Mouse (Mus musculus): ENCODE measurements at regions not wholly inside any gene's neighbourhood (a gene's known extent, or its start where the extent isn't known, plus 50 kb on each side); places are given as distances from the start of the nearest gene placed in this dataset.

GRCm38 (mm10) chr5:15874065-15874464 lies 60.4 kb upstream of the Cacna2d1 start:
- TF ChIP-seq POLR2A (IDR thresholded peaks at IDR 0.05; ENCODE audit: insufficient read depth, low read depth, low read length) (no peak), EP300 (IDR thresholded peaks at IDR 0.05; ENCODE audit: insufficient read depth, low read depth, low read length) (no peak), CTCF (IDR thresholded peaks at IDR 0.05) (no peak)
